Mouse (Mus musculus) neural tube, embryonic 10.5 days (tissue): ENCODE measurements at regions not wholly inside any gene's neighbourhood (a gene's known extent, or its start where the extent isn't known, plus 50 kb on each side); places are given as distances from the start of the nearest gene placed in this dataset.
A peak's percentile ranks its signal among the peaks of the same experiment; 100 is the strongest.

Source experiments
- DNase-seq: peaks from one replicate; pipeline ENCODE4 v3.0.0-alpha.2; 2017; ENCODE audit warnings: low spot score; ENCODE audit errors: extremely low spot score

- DNase-seq, result no peak
Observed at GRCm38 (mm10) chr15:31673038-31673437, 71.4 kb downstream of the Fam173b start.

- DNase-seq, result no peak
Observed at GRCm38 (mm10) chr15:31676771-31677191, 75.1 kb downstream of the Fam173b start.

- no peak for DNase-seq
Observed at GRCm38 (mm10) chr15:31693109-31693508, 91.5 kb downstream of the Fam173b start.

- DNase-seq, result no peak
Observed at GRCm38 (mm10) chr15:31694877-31695671, 93.4 kb downstream of the Fam173b start.

- DNase-seq, result no peak
Observed at GRCm38 (mm10) chr15:31703400-31703799, 101.7 kb downstream of the Fam173b start.

- no peak for DNase-seq
Observed at GRCm38 (mm10) chr15:31707416-31707815, 105.8 kb downstream of the Fam173b start.

- no peak for DNase-seq
Observed at GRCm38 (mm10) chr15:31721019-31721418, 119.4 kb downstream of the Fam173b start.

GRCm38 (mm10) chr15:31722429-31722828 is 120.8 kb downstream of the Fam173b start:
- no peak for DNase-seq

GRCm38 (mm10) chr15:31724252-31724651 is 122.6 kb downstream of the Fam173b start:
- DNase-seq, result no peak

- no peak for DNase-seq
Observed at GRCm38 (mm10) chr15:31729133-31729532, 127.5 kb downstream of the Fam173b start.

- peak; percentile 18 for DNase-seq
Observed at GRCm38 (mm10) chr15:31741686-31742085, 140.0 kb downstream of the Fam173b start.

GRCm38 (mm10) chr15:31744570-31744969 is 142.9 kb downstream of the Fam173b start:
- DNase-seq, result no peak

GRCm38 (mm10) chr15:31752632-31753031 is 151.0 kb downstream of the Fam173b start:
- no peak for DNase-seq

- no peak for DNase-seq
Observed at GRCm38 (mm10) chr15:31753578-31754281, 152.1 kb downstream of the Fam173b start.

- DNase-seq, result no peak
Observed at GRCm38 (mm10) chr15:31768959-31769844, 167.6 kb downstream of the Fam173b start.

GRCm38 (mm10) chr15:31783081-31783480 is 181.4 kb downstream of the Fam173b start:
- DNase-seq, result no peak

- DNase-seq, result no peak
Observed at GRCm38 (mm10) chr15:31785022-31785421, 183.4 kb downstream of the Fam173b start.

GRCm38 (mm10) chr15:31798863-31799262 is 197.2 kb downstream of the Fam173b start:
- no peak for DNase-seq

GRCm38 (mm10) chr15:31805522-31805921 is 203.9 kb downstream of the Fam173b start:
- no peak for DNase-seq

- DNase-seq, result no peak
Observed at GRCm38 (mm10) chr15:31815551-31815950, 213.9 kb downstream of the Fam173b start.

- DNase-seq, result no peak
Observed at GRCm38 (mm10) chr15:31819219-31819618, 217.6 kb downstream of the Fam173b start.

GRCm38 (mm10) chr15:31827219-31827618 is 225.6 kb downstream of the Fam173b start:
- DNase-seq, result no peak
